10 mouse cellular contexts compared by ENCODE assay signal in the genomic region with DNA sequence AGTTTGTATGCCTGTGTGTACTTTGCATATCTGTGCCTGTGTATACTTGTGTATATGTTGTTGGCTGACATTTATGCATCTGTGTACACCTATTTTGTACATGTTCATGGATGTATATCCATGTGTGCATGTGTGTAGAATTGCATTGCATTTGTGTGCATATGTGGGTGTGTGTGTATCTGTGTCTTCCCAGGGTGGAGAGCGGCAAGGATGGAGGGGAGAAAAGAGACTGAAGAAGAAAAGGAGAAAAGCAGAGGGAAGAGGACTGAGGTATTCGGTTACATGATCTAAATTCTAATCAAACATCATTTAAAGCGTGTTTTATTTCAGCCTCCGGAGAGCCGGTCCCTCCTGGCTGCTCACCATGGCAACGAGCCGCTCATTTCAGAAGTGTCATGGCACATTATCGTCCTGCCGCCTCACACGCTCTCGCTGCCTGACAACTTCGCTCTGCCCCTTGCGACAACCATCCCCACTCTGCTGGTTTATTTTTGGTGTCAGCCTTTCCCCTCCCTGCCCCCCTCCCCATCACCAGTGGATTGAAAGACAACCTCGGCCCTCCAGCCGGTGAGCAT. TPM values are rescaled to one million over a fixed set of nuclear protein-coding genes. Genes with fewer than 3 reads are reported as not detected.
A peak's percentile ranks its signal among the peaks of the same experiment; 100 is the strongest.
DNase-seq lines count a peak whose midpoint lies in the region; ATAC-seq and TF ChIP-seq lines count a peak whose summit lies in the region.
"Had no signal": no experiment of that assay in that cellular context is flagged by ENCODE, and none has a peak within 500 bp of the region (broad histone marks: within the 10 kb centered on the region; RNA-seq: fewer than 3 reads in every experiment).

No protein-coding gene starts in this region.

- no peak overlapping the region for H3K4me3 ChIP-seq in embryonic facial prominence, embryonic 14.5 days (ENCODE audit: low read depth, low read length)
- H3K4me3 ChIP-seq in hindbrain, embryonic 16.5 days (ENCODE audit: low read length): 0 out of 2 replicates have a peak overlapping the region, but pooled peaks have one; percentile 1
- no peak overlapping the region for H3K4me3 ChIP-seq in midbrain, embryonic 12.5 days
- no peak overlapping the region for H3K4me3 ChIP-seq in intestine, postnatal 0 days (ENCODE audit: low read depth, low read length)
- no peak overlapping the region for H3K4me3 ChIP-seq in gastrocnemius, adult 2 months

- peaks cover 4% of the 10 kb centered on the region; the same call in 1 of the 2 replicates for H3K27me3 ChIP-seq in embryonic facial prominence, embryonic 14.5 days (replicated peaks; ENCODE audit: control insufficient read depth, insufficient read depth, low read length)
- H3K27me3 ChIP-seq in hindbrain, embryonic 16.5 days (replicated peaks; ENCODE audit: control insufficient read depth, insufficient read depth, low read length): no peaks in the 10 kb centered on the region; the same call in 1 of the 2 replicates
- peaks cover 75% of the 10 kb centered on the region for H3K27me3 ChIP-seq in midbrain, embryonic 12.5 days
- no peaks in the 10 kb centered on the region for H3K27me3 ChIP-seq in intestine, postnatal 0 days (replicated peaks; ENCODE audit: control insufficient read depth, insufficient read depth, low read length)

- 17% methylated on average over 15 of the region's 15 CpGs for WGBS in embryonic facial prominence, embryonic 14.5 days
- WGBS in hindbrain, embryonic 16.5 days: 10% methylated on average over 15 of the region's 15 CpGs
- 11% methylated on average over 15 of the region's 15 CpGs for WGBS in midbrain, embryonic 12.5 days
- 27% methylated on average over 15 of the region's 15 CpGs for WGBS in intestine, postnatal 0 days

- TF ChIP-seq CTCF in intestine, postnatal 0 days (IDR thresholded peaks at IDR 0.05; ENCODE audit: low read depth): no peak
- TF ChIP-seq CTCF in gastrocnemius, adult 2 months (IDR thresholded peaks at IDR 0.05): no peak

- no peaks in the 10 kb centered on the region for H3K36me3 ChIP-seq in embryonic facial prominence, embryonic 14.5 days (ENCODE audit: control insufficient read depth, insufficient read depth, low read length)
- H3K36me3 ChIP-seq in hindbrain, embryonic 16.5 days (ENCODE audit: control insufficient read depth, insufficient read depth, low read length): no peaks in the 10 kb centered on the region
- H3K36me3 ChIP-seq in midbrain, embryonic 12.5 days: no peaks in the 10 kb centered on the region
- H3K36me3 ChIP-seq in intestine, postnatal 0 days (ENCODE audit: control insufficient read depth, insufficient read depth): no peaks in the 10 kb centered on the region
- H3K36me3 ChIP-seq: G1E had no signal

- intact Hi-C loops in gastrocnemius, adult 2 months (cut with DNase I): no loop called here

- peak; percentile 69 for ATAC-seq in embryonic facial prominence, embryonic 14.5 days (ENCODE audit: low read depth)
- ATAC-seq in hindbrain, embryonic 16.5 days: peak; percentile 87
- ATAC-seq in midbrain, embryonic 12.5 days (ENCODE audit: low FRiP score, low read depth): peak; percentile 83
- ATAC-seq in inflammation-experienced regulatory T-cells, adult 6 months: no peak
- ATAC-seq in intestine, postnatal 0 days: no peak

- 0 out of 2 replicates have a peak overlapping the region, but pooled peaks have one; percentile 8 for H3K4me2 ChIP-seq in embryonic facial prominence, embryonic 14.5 days (ENCODE audit: low read depth, low read length)
- peak overlapping the region; percentile 44 for H3K4me2 ChIP-seq in hindbrain, embryonic 16.5 days (ENCODE audit: low read length)
- peak overlapping the region; percentile 36 for H3K4me2 ChIP-seq in midbrain, embryonic 12.5 days (replicated peaks)
- no peak overlapping the region for H3K4me2 ChIP-seq in intestine, postnatal 0 days (replicated peaks; ENCODE audit: low read depth)

- H3K27ac ChIP-seq in embryonic facial prominence, embryonic 14.5 days (replicated peaks; ENCODE audit: low read depth, low read length): no peak overlapping the region
- H3K27ac ChIP-seq in hindbrain, embryonic 16.5 days (ENCODE audit: low read depth, low read length): peak overlapping the region; percentile 73
- H3K27ac ChIP-seq in midbrain, embryonic 12.5 days (replicated peaks): peak overlapping the region; percentile 76
- no peak overlapping the region for H3K27ac ChIP-seq in intestine, postnatal 0 days (ENCODE audit: low read depth, low read length)
- no peak overlapping the region for H3K27ac ChIP-seq in gastrocnemius, adult 2 months
- H3K27ac ChIP-seq: macrophage had no signal

- peaks cover 10% of the 10 kb centered on the region for H3K4me1 ChIP-seq in embryonic facial prominence, embryonic 14.5 days (ENCODE audit: control insufficient read depth, insufficient read depth, low read length)
- H3K4me1 ChIP-seq in hindbrain, embryonic 16.5 days (ENCODE audit: control insufficient read depth, insufficient read depth, low read depth, low read length): peaks cover 27% of the 10 kb centered on the region
- H3K4me1 ChIP-seq in midbrain, embryonic 12.5 days: peaks cover 42% of the 10 kb centered on the region
- no peaks in the 10 kb centered on the region for H3K4me1 ChIP-seq in intestine, postnatal 0 days (replicated peaks; ENCODE audit: control insufficient read depth, insufficient read depth, low read length)

- peak; percentile 61 to 62 for DNase-seq in cerebellum, adult 18-20 months
- peak; percentile 73 for DNase-seq in embryonic facial prominence, embryonic 14.5 days (ENCODE audit: low spot score)
- no peak for DNase-seq in gastrocnemius, adult 2 months
- no peak for DNase-seq in lung, postnatal 36 days

- H3K9me3 ChIP-seq in embryonic facial prominence, embryonic 14.5 days (ENCODE audit: control insufficient read depth, low read length): no peaks in the 10 kb centered on the region
- no peaks in the 10 kb centered on the region for H3K9me3 ChIP-seq in hindbrain, embryonic 16.5 days (ENCODE audit: control insufficient read depth, low read length)
- no peaks in the 10 kb centered on the region for H3K9me3 ChIP-seq in midbrain, embryonic 12.5 days
- H3K9me3 ChIP-seq in intestine, postnatal 0 days (ENCODE audit: control insufficient read depth): no peaks in the 10 kb centered on the region
- H3K9me3 ChIP-seq: G1E had no signal

- no peak overlapping the region for H3K9ac ChIP-seq in embryonic facial prominence, embryonic 14.5 days (ENCODE audit: low read depth, low read length)
- H3K9ac ChIP-seq in hindbrain, embryonic 16.5 days (ENCODE audit: low read depth, low read length): 0 out of 2 replicates have a peak overlapping the region, but pooled peaks have one; percentile 23
- no peak overlapping the region for H3K9ac ChIP-seq in midbrain, embryonic 12.5 days (replicated peaks)
- H3K9ac ChIP-seq in intestine, postnatal 0 days (ENCODE audit: low read depth, low read length): no peak overlapping the region

RNA-seq across cellular contexts. Expression of gene Mrm1, which starts 58.6 kb away (rescaled TPM):
- 7.9 and 12.0 TPM in 2 replicates for polyA plus RNA-seq in embryonic facial prominence, embryonic 14.5 days (2014; fragmentation: Nextera tagmentation; extraction: Ambion mirVana)
- 18.9 and 26.0 TPM in 2 replicates for polyA plus RNA-seq in hindbrain, embryonic 16.5 days (2015; fragmentation: Nextera tagmentation; extraction: Ambion mirVana)
- 11.0 and 11.7 TPM in 2 replicates for polyA plus RNA-seq in midbrain, embryonic 12.5 days (2016; fragmentation: Nextera tagmentation; extraction: Ambion mirVana)
- polyA plus RNA-seq in inflammation-experienced regulatory T-cells, adult 6 months (2017; shearing (Covaris generic)): 10 to 100 TPM in 2 of 3 experiments, 1 to 10 TPM in 1; 5.1 to 11.7 (median 10.2) TPM
- polyA plus RNA-seq in intestine, postnatal 0 days (2015; fragmentation: Nextera tagmentation; extraction: Ambion mirVana): 7.1 and 8.9 TPM in 2 replicates
- 1 to 10 TPM; 7.7 to 9.1 TPM for total RNA-seq in gastrocnemius, adult 2 months (2021)

Comparison
In these comparisons a context has a peak if more than half of its experiments do, and no peak if none do; other contexts are left out.
1. DNase-seq: peak in cerebellum, adult 18-20 months (2 of 2) and embryonic facial prominence, embryonic 14.5 days (single experiment); none in gastrocnemius, adult 2 months (single experiment) and lung, postnatal 36 days (single experiment).
2. ATAC-seq: peak in embryonic facial prominence, embryonic 14.5 days (single experiment), hindbrain, embryonic 16.5 days (single experiment) and midbrain, embryonic 12.5 days (single experiment); none in inflammation-experienced regulatory T-cells, adult 6 months (single experiment) and intestine, postnatal 0 days (single experiment).
3. H3K27ac ChIP-seq: peak in hindbrain, embryonic 16.5 days (single experiment) and midbrain, embryonic 12.5 days (single experiment); none in embryonic facial prominence, embryonic 14.5 days (single experiment), intestine, postnatal 0 days (single experiment) and gastrocnemius, adult 2 months (single experiment).